Mouse (Mus musculus): ENCODE measurements at regions not wholly inside any gene's neighbourhood (a gene's known extent, or its start where the extent isn't known, plus 50 kb on each side); places are given as distances from the start of the nearest gene placed in this dataset.

- TF ChIP-seq CTCF (IDR thresholded peaks at IDR 0.05; ENCODE audit: low read depth) (no peak), EP300 (optimal IDR thresholded peaks at IDR 0.05) (no peak)
These were observed 2740.6 kb downstream of the Gm37988 start for GRCm38 (mm10) chr1:7548261-7548660.

All from stomach, postnatal 0 days (tissue).